Mouse (Mus musculus) CD4-positive naive resting alpha-beta T cell, adult 76 days (primary cell): Measurements from ENCODE around the gene Rrh. TPM values are rescaled to one million over a fixed set of nuclear protein-coding genes. Genes with fewer than 3 reads are reported as not detected.

ENCODE experiments used
- total RNA-seq: library from RNA; stranded (reverse); gene quantifications from one replicate; pipeline ENCODE4 v1.2.4, GENCODE M21; 2023

Gene Rrh
- 1.1 TPM for total RNA-seq

DNA sequence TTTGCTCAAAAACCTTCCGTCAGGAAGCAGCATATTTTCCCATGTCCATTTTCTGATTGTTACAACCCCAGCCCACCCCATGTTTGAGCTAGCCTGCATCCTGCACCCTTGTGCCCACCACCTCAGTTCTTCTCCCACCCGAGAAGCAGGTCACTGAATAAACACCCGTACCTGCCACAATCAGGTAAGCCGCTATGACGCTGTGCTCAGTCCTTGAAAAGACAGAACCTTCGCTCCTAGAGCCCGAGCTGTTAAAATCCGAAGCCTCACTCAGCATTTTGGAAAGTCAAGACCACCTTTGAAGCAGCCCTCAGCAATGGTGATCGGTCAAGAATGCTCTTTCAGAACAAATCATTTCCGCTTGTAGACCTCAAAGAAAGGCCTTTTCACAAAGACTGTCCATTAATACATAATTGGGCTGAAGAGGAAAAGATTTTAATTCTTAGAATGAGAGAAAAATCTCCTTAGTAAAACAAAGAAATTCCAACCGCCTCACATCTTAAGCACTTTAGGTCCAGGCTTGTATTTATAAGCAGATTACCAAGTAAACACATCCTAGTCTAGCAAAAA lies at the start of gene Rrh:
Gene Rrh (minus strand): TSS at position 382 of the 570 bp plus-strand sequence.

DNA sequence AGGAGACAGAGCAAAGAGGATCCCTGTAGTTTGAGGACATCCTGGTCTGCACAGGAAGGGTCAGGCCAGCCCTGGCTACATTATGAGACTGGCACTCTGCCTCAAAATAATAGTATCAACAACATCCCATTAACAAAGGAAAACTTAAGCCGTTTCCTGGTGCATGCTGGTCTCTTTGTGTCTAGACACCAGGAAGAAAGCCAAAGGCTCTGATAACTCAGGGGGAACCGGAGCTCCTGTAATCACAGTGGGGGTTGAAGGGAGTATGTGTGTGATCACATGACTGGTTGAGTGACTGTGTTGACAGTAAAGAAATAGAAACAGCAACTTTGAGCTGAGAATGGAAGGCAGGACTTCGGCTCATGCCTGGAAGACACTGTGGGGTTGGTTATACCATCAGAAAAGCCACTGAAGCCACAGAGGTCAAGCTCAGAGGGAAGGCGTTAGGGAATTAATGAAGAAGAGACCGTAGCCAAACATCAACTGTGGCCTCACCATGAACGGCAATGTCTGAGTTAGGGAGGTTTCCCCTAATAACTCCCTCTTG lies 13.1 kb upstream of the Rrh start, which contains the start of gene Cfi:
Gene Cfi (plus strand): TSS at position 497 of the 547 bp plus-strand sequence.

DNA sequence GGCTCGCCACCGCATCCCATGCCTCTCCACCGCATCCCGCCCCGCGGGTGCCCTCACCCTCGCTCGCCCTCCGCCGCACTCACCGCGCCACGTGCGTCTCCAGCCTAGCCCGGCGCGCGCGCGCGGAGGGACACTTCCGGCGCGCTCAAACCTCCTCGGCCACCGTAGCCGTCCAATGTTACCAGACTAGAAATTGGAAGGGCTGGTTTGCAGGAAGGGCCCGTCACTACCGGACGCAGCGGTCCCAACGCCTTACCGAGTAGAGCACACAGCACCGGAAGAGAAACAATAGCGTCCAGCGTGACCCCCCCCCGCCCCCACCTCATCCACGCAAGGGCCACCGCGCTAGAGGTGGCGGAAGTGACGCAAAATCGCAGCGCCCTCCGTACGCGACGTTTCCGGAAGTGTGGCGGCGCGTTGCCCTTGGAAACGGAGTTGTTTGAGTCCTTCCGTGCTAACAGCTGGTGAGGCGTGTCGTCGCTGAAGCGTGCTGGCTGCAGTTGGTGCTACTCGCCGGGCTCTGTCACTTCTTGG lies 8.7 kb upstream of the Rrh start, which contains the start of gene Gar1:
Gene Gar1 (minus strand): TSS at position 362 of the 534 bp plus-strand sequence.

DNA sequence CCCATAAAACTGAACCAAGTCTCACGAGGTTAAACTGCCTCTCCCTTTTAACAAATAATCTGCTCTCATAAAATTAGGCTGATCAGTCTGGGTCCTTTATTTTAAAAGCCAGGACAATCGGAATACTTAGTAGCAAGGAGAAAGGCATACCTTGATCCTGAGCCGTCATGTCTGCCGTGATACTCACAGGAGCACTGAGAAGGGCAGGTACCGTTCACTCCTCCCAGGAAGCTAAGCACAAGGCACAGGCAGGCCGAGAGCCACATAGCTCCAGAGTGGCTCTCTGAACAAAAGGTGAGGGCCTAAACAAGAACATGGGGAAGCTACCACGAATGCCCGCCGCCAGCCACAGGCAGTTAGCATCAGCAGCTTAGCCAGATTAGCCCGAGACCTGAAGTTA lies 18.6 kb downstream of the Rrh start, which contains the start of gene Lrit3:
Gene Lrit3 (minus strand): TSS at position 266 of the 400 bp plus-strand sequence.

DNA sequence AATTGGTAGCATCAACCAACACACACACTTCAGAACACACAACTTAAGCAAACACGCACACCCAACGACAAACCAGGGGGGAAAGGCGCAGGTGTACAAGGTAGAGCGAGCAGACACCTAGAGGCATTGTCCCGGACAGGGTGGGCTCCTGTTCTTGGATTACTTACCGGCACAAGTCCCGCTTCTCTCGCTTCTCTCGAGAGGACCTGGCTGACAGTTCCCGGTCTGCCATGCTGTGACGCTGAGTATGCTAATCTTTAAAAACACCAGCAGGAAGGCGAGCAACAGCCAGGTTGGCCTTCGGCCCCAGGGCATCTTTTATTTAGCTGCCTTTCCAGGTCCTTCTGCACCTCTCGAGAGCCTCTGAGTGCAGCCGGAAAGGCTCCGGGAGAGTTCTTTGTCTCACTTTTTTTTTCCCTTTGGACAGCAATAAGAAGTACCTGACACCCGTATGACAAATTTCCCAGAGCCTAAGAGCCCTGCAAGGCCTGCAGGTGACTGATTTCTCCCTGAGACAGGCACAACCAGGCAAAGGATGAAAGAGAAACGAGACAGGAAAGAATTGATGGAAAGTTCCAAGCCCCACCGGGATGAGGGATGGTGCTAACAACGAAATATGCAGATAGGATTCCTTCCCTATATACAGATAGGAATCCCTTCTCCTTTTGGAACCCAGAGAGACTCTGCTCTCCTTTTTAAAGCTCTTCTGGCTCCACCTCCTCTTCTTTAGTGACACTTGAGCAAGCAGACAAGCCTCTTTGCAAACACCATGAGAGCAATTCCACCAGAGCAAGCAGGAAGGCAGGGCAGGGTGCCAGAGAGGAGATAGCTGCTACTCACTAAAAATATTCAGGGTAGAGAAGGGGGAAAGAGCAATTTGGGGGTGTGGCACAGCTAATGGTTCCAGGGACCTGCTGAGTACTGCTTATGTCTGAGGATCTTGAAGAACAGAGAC lies 67.5 kb downstream of the Rrh start, which contains the start of gene Egf:
Gene Egf (minus strand): TSS at position 667 of the 955 bp plus-strand sequence.

Other genes starting within 250 kb of the Rrh start
- 3.9 TPM for gene Egf, start 67.3 kb downstream of the Rrh start, total RNA-seq
- gene Lrit3, start 18.6 kb downstream of the Rrh start, total RNA-seq: not detected
- 82.9 TPM for gene Gar1, start 8.8 kb upstream of the Rrh start, total RNA-seq
- gene Cfi, start 13.3 kb upstream of the Rrh start, total RNA-seq: not detected
- 6.9 TPM for gene Pla2g12a, start 56.0 kb upstream of the Rrh start, total RNA-seq
- 15.0 TPM for gene Casp6, start 78.8 kb upstream of the Rrh start, total RNA-seq
- gene Mcub, start 147.6 kb upstream of the Rrh start, total RNA-seq: 7.5 TPM
- gene Sec24b, start 239.0 kb upstream of the Rrh start, total RNA-seq: 128 TPM